Mouse (Mus musculus): ENCODE measurements around the gene Lrrc66. TPM values are rescaled to one million over a fixed set of nuclear protein-coding genes. Genes with fewer than 3 reads are reported as not detected.
A peak's percentile ranks its signal among the peaks of the same experiment; 100 is the strongest.

Lrrc66 gene
- polyA plus RNA-seq, 1 experiment from 2014 or later = not detected

DNA sequence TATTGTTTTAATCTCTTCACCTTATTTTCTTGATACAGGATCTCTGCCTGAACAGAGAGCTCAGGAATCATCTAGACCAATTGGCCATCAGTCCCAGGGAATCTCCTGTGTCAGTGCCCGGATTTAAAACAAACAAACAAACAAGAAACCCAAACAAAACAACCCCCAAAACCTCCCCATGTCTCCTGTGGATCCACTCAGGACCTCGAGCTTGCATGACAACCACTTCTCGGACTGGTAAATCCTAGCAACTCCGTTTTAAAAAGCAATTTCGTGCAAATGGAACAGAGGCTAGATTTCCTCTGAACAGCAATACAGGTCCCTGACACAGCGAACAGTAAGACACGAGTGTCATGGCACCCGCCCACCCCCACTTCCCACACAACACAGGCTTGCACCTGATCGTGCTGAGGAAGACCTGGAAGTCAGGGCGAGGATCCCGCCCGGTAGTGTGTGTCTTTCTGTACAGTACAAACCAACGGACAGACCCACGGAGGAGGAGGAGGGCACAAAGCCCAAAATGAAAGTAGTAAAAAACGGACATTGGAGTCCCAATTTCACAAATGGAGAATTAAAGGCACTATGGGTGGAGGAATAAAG lies 18.1 kb upstream of the Lrrc66 start:
- no peak overlapping the region for H3K27ac ChIP-seq (ENCODE audit: low read depth, low read length)
- 0 out of 2 replicates have a peak overlapping the region, but pooled peaks have one; percentile 1 for H3K9ac ChIP-seq (ENCODE audit: low read length)
- ATAC-seq (ENCODE audit: insufficient read depth, low FRiP score, low TSS enrichment) = no peak
- WGBS = under 1% methylated on average over 15 of the region's 15 CpGs
- no peaks in the 10 kb centered on the region for H3K36me3 ChIP-seq (ENCODE audit: control insufficient read depth, insufficient read depth, low read length)
- H3K4me2 ChIP-seq (ENCODE audit: low read depth) = peak overlapping the region; percentile 95
- H3K4me3 ChIP-seq (ENCODE audit: low read depth, low read length) = peak overlapping the region; percentile 44
- peaks cover 46% of the 10 kb centered on the region for H3K27me3 ChIP-seq (ENCODE audit: control insufficient read depth, insufficient read depth, low read length)
- peak; percentile 45 for DNase-seq (ENCODE audit: low spot score)
- no peaks in the 10 kb centered on the region for H3K9me3 ChIP-seq (ENCODE audit: control insufficient read depth, low read length)
- peaks cover 13% of the 10 kb centered on the region for H3K4me1 ChIP-seq (ENCODE audit: control insufficient read depth, insufficient read depth, low read length)

DNA sequence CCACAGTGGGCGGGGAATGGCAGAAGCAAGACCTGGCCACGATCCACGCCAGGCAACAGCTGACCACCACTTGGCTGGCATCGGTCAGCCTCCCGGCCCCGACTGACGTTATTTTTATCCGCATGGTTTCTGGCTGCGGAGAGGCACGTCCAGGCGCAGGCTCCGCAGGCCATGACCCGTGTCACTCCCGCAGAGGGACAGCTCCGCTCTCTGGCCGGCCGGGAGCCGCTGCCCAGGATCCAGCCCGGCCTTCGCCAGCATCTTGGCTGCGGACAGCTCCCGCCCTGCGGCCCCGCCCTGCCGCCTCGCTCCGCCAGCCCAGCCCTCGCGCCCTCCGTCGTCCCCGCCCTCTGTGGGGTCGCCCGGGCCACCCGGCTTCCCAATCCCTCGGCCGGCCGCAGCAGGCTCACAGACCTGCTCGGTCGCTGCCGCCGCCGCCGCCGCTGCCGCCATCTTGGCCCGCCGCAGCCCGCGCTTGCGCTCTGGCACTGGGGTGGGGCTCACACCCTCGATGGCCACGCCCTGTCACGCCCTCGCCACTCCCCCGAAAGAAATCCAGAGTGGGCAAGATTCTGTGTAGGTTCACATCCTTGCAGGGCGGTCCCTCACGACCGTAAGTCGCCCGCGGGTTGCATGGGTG lies 15.1 kb upstream of the Lrrc66 start, which contains the start of gene Sgcb:
Gene Sgcb, minus strand, starts transcription at position 530 of the 640 bp plus-strand sequence.
- Histone ChIP-seq H3K27ac (ENCODE audit: low read depth, low read length) (0 out of 2 replicates have a peak within 1 kb of the TSS, but pooled peaks have one; percentile 62), H3K4me2 (ENCODE audit: low read depth) (peak within 1 kb of the TSS; percentile 61), H3K4me3 (ENCODE audit: low read depth, low read length) (peak within 1 kb of the TSS; percentile 83), H3K9me3 (ENCODE audit: control insufficient read depth, low read length) (no peaks in the 10 kb centered on the region), H3K9ac (ENCODE audit: low read length) (peak within 1 kb of the TSS; percentile 86), H3K36me3 (ENCODE audit: control insufficient read depth, insufficient read depth, low read length) (no peaks in the 10 kb centered on the region), H3K4me1 (ENCODE audit: control insufficient read depth, insufficient read depth, low read length) (peaks cover 13% of the 10 kb centered on the region), H3K27me3 (ENCODE audit: control insufficient read depth, insufficient read depth, low read length) (peaks cover 36% of the 10 kb centered on the region)
- WGBS = under 1% methylated on average over 45 of the region's 62 CpGs
- ATAC-seq (ENCODE audit: insufficient read depth, low FRiP score, low TSS enrichment) (peak; percentile 87), DNase-seq (ENCODE audit: low spot score) (peak; percentile 87)

DNA sequence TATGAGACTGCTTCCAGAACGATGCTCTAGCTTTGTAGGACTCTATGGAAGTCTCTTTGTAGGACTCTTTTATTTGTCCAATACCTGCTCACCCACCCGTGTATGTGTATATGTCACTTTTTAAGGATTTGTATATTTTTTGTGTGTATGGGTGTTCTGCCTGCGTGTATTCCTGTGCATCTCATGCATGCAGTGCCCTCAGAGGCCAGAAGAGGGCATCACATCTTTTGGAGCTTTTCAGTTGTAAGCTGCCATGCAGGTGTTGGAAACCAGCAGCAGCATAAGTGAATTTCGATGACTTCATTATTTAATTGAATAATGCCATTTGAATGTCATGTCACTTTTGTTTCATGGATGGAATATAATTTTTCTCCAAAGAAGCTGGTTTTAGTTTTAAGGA lies 9.8 kb upstream of the Lrrc66 start:
- DNase-seq (ENCODE audit: low spot score) = peak; percentile 48
- WGBS = 83% methylated on average over 4 of the region's 4 CpGs
- H3K36me3 ChIP-seq (ENCODE audit: control insufficient read depth, insufficient read depth, low read length) = no peaks in the 10 kb centered on the region

DNA sequence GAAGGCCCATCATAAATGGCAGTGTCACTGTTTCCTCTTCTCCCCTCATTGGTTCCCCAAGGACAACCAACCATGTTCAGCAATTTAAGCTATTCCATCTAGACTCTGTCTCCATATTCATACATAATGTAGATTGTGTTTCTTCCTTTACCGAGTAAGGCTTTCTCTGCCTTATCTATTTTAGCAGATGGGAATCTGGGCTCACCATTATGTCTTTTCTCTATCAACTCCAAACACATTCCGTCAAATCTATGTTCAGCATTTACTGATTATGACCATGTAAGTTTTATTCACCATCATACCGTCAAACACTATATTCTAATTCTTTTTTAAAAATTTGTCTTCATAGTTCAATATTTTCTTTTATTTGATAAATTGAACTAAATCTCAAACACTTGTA lies 8.7 kb upstream of the Lrrc66 start:
- no peaks in the 10 kb centered on the region for H3K9me3 ChIP-seq (ENCODE audit: control insufficient read depth, low read length)
- no peaks in the 10 kb centered on the region for H3K36me3 ChIP-seq (ENCODE audit: control insufficient read depth, insufficient read depth, low read length)
- H3K27ac ChIP-seq (ENCODE audit: low read depth, low read length) = no peak overlapping the region
- H3K27me3 ChIP-seq (ENCODE audit: control insufficient read depth, insufficient read depth, low read length) = no peaks in the 10 kb centered on the region
- H3K4me3 ChIP-seq (ENCODE audit: low read depth, low read length) = no peak overlapping the region
- no peaks in the 10 kb centered on the region for H3K4me1 ChIP-seq (ENCODE audit: control insufficient read depth, insufficient read depth, low read length)
- ATAC-seq (ENCODE audit: insufficient read depth, low FRiP score, low TSS enrichment) (no peak), DNase-seq (ENCODE audit: low spot score) (no peak)
- 91% methylated on average over 3 of the region's 3 CpGs for WGBS
- H3K9ac ChIP-seq (ENCODE audit: low read length) = no peak overlapping the region
- no peak overlapping the region for H3K4me2 ChIP-seq (ENCODE audit: low read depth)

More for the DNA sequence above, 9.8 kb upstream of the Lrrc66 start:
- H3K27me3 ChIP-seq (ENCODE audit: control insufficient read depth, insufficient read depth, low read length) = no peaks in the 10 kb centered on the region
- H3K4me2 ChIP-seq (ENCODE audit: low read depth) = no peak overlapping the region
- H3K4me1 ChIP-seq (ENCODE audit: control insufficient read depth, insufficient read depth, low read length) = no peaks in the 10 kb centered on the region; the same call in 1 of the 2 replicates
- no peak overlapping the region for H3K27ac ChIP-seq (ENCODE audit: low read depth, low read length)
- no peak for ATAC-seq (ENCODE audit: insufficient read depth, low FRiP score, low TSS enrichment)
- H3K9ac ChIP-seq (ENCODE audit: low read length) = no peak overlapping the region
- H3K9me3 ChIP-seq (ENCODE audit: control insufficient read depth, low read length) = no peaks in the 10 kb centered on the region
- H3K4me3 ChIP-seq (ENCODE audit: low read depth, low read length) = no peak overlapping the region

DNA sequence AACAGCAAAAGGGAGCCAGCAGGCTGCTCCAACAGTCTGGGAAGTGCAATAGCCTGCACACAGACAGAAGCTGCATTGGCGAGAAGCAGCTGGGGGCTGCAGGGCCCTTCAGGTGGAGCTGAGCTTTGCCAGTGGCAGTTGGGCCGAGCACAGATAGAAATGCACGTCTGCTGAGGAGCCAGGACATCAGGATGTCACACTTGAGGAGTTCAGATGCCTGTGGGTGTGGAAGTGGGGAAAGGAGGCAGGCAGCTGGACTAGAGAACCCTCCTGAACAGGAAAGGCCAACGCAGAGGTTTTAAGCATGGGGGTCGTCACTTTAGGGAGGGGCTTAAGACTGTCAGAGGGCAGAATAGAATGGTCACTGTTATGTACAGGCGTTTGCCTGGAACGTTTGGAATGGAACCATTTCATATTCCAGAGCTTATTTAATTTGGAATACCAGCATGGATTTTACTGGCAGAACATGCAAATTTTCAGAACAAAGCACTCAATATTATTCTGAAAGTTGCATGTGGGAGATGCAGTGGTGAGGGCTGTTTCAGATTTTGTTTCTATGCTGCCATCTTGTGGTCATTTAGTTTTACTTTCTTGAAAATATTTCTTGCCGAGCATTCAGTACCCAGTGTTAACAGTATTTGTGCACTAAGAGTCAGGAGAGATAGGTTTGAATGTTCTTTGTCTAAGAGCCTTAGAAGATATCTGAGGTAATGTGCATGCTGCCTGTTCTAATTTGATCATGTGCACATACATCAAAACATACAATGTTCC lies 5.2 kb upstream of the Lrrc66 start:
- Histone ChIP-seq H3K9ac (ENCODE audit: low read length) (no peak overlapping the region), H3K4me2 (ENCODE audit: low read depth) (no peak overlapping the region), H3K4me1 (ENCODE audit: control insufficient read depth, insufficient read depth, low read length) (no peaks in the 10 kb centered on the region), H3K9me3 (ENCODE audit: control insufficient read depth, low read length) (0 out of 2 replicates have a peak, but pooled peaks cover 2% of the 10 kb centered on the region), H3K27me3 (ENCODE audit: control insufficient read depth, insufficient read depth, low read length) (no peaks in the 10 kb centered on the region), H3K27ac (ENCODE audit: low read depth, low read length) (no peak overlapping the region), H3K36me3 (ENCODE audit: control insufficient read depth, insufficient read depth, low read length) (peaks cover 8% of the 10 kb centered on the region), H3K4me3 (ENCODE audit: low read depth, low read length) (no peak overlapping the region)
- ATAC-seq (ENCODE audit: insufficient read depth, low FRiP score, low TSS enrichment) = no peak
- WGBS = 48% methylated on average over 8 of the region's 8 CpGs
- DNase-seq (ENCODE audit: low spot score) = no peak

DNA sequence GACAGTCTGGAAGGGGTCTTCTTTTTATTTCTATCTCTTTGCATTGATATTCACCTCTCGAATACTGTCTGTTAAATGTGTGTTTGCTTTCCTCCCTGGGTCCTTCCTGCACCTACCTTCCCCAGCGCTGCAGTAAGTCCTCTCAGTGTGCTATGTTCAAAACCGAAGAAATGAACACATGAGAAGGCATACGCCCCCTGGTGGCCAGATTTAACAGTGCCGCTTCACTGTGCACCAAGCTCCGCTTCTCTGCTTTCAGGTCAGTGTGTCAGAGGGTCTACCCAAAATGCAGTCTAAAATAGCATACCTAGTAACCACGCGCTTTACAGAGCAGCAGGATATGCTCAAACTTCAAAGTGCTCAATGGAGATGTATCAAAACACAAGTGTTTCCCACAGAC lies 815 bp upstream of the Lrrc66 start:
- Histone ChIP-seq H3K27me3 (ENCODE audit: control insufficient read depth, insufficient read depth, low read length) (no peaks in the 10 kb centered on the region), H3K4me2 (ENCODE audit: low read depth) (no peak overlapping the region), H3K27ac (ENCODE audit: low read depth, low read length) (no peak overlapping the region), H3K4me3 (ENCODE audit: low read depth, low read length) (no peak overlapping the region), H3K9ac (ENCODE audit: low read length) (no peak overlapping the region), H3K9me3 (ENCODE audit: control insufficient read depth, low read length) (0 out of 2 replicates have a peak, but pooled peaks cover 2% of the 10 kb centered on the region), H3K36me3 (ENCODE audit: control insufficient read depth, insufficient read depth, low read length) (peaks cover 8% of the 10 kb centered on the region), H3K4me1 (ENCODE audit: control insufficient read depth, insufficient read depth, low read length) (no peaks in the 10 kb centered on the region)
- WGBS = 61% methylated on average over 8 of the region's 8 CpGs
- DNase-seq (ENCODE audit: low spot score) (peak; percentile 79), ATAC-seq (ENCODE audit: insufficient read depth, low FRiP score, low TSS enrichment) (no peak)

DNA sequence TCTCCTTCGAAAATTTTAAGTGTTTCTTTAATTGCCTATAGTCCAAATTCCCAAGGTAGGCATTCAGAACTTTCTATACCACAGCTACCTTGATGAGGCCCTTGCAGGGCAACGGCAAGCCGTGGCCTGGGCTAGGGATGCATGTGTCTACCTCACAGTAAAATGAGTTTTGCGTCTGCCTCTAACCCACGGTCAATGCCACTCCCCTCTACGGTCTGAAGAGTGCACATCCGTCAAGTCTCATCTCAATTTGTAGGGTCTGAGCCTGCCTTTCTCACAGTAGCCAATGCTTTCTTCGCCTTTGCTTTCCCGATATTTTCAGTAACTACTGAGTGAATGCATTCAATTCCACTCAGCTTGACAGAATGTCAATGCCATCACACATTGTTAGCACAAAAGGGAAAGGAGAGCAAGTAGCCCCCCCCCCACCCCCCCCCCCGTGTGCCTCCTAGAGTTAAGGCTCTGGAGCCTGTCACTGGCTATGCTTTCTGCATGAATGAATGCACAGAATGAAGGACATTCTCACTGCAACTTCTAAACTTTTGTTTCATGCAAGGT lies 1.2 kb downstream of the Lrrc66 start:
- H3K4me2 ChIP-seq (ENCODE audit: low read depth) = no peak overlapping the region
- WGBS = 59% methylated on average over 10 of the region's 10 CpGs
- DNase-seq (ENCODE audit: low spot score) (no peak), ATAC-seq (ENCODE audit: insufficient read depth, low FRiP score, low TSS enrichment) (no peak)
- 0 out of 2 replicates have a peak, but pooled peaks cover 2% of the 10 kb centered on the region for H3K9me3 ChIP-seq (ENCODE audit: control insufficient read depth, low read length)
- H3K4me3 ChIP-seq (ENCODE audit: low read depth, low read length) = no peak overlapping the region
- no peak overlapping the region for H3K27ac ChIP-seq (ENCODE audit: low read depth, low read length)
- no peaks in the 10 kb centered on the region for H3K4me1 ChIP-seq (ENCODE audit: control insufficient read depth, insufficient read depth, low read length)
- no peak overlapping the region for H3K9ac ChIP-seq (ENCODE audit: low read length)
- H3K27me3 ChIP-seq (ENCODE audit: control insufficient read depth, insufficient read depth, low read length) = no peaks in the 10 kb centered on the region
- peaks cover 8% of the 10 kb centered on the region for H3K36me3 ChIP-seq (ENCODE audit: control insufficient read depth, insufficient read depth, low read length)

DNA sequence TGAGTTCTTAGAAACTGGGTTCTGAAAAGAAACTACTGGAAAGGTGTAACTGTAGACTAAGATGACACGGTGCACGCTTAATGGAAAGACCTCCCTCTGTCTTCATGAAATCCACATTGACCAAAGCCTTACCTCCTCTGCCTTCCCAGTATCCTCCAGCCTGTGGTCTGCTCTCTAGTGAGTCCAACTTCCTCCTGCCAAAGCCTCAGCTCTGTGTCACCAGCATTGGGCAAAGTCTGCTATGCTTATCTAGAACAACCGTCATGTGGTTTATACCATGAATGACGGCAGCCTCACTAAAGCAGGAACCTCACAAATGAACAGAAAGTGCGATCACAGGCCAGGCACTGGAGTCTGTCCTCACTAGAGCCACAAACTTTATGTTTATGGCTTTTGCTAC lies 2.2 kb downstream of the Lrrc66 start:
- DNase-seq (ENCODE audit: low spot score) (no peak), ATAC-seq (ENCODE audit: insufficient read depth, low FRiP score, low TSS enrichment) (no peak)
- peaks cover 5% of the 10 kb centered on the region for H3K36me3 ChIP-seq (ENCODE audit: control insufficient read depth, insufficient read depth, low read length)
- H3K4me1 ChIP-seq (ENCODE audit: control insufficient read depth, insufficient read depth, low read length) = no peaks in the 10 kb centered on the region
- H3K4me2 ChIP-seq (ENCODE audit: low read depth) = no peak overlapping the region
- no peaks in the 10 kb centered on the region for H3K27me3 ChIP-seq (ENCODE audit: control insufficient read depth, insufficient read depth, low read length)
- H3K4me3 ChIP-seq (ENCODE audit: low read depth, low read length) = no peak overlapping the region
- H3K9me3 ChIP-seq (ENCODE audit: control insufficient read depth, low read length) = 0 out of 2 replicates have a peak, but pooled peaks cover 2% of the 10 kb centered on the region
- WGBS = 92% methylated on average over 5 of the region's 5 CpGs
- no peak overlapping the region for H3K27ac ChIP-seq (ENCODE audit: low read depth, low read length)
- H3K9ac ChIP-seq (ENCODE audit: low read length) = no peak overlapping the region

Data from neural tube, embryonic 11.5 days (tissue).